Mouse (Mus musculus) embryo, embryonic 11.5 days (tissue): Measurements from ENCODE around the gene Mid1.

Source experiments
- DNase-seq: peaks from one replicate; pipeline ENCODE4 v3.0.0-alpha.2; 2012; ENCODE audit warnings: low read depth, low spot score

The Mid1 gene

DNA sequence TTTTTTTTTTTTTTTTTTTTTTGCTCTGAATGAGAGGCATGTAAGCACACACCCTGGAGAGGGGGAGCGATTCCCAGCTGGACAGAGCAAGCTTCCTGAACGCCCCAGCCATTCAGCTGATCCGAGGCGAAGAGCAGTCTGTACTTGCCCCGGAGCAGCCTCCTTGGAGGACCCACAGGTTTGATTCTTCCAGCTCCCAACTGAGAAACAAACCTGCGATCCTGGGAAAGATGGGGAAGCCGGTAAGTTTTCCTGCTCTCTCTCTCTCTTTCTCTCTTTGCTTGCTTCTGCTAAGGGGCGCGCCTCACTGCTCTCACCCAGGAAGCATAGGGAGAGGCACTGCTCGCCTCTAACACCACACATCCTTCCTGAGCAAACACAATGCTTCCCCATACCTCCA is at the start of gene Mid1:
Mid1 (plus strand) TSS at position 69 of the 400 bp plus-strand sequence.
- DNase-seq = no peak

DNA sequence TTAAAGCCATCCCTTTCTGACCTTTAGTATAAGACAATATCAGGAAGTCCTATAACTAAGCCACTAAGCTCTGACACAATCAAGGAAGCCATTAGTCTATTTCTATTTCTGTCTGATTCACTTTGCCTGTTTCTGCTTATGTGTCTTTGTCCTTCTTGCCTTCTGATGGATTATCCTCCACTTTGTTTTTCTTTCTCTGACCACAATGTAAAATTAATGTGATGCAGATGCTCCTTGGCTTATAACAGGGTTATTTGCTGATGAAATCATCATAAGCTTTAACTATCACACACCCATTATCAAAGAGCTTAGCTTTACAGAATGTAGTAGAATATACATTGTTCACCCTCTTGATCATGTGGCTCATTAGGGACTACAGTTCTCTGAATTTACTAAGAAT is 11.9 kb upstream of the Mid1 start:
- DNase-seq = no peak

DNA sequence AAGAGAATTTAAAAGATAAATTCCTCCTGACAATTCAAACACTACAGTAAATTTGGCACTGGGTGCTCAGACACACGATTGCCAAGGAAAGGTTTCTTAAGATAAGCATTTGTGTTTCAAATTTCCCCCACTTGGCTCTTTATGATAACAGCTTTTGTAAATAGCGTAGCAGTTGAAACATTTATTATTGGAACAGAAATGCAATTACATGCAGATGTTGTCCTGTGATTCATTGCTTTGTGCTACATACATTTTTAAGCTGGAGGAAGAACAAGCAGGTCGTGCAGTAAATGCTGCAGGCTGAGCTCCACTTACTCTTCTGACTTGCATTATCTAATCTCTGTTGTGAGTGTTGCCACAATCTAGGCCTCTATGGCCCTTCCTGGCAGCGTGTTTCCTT is 8.7 kb upstream of the Mid1 start:
- DNase-seq = no peak

DNA sequence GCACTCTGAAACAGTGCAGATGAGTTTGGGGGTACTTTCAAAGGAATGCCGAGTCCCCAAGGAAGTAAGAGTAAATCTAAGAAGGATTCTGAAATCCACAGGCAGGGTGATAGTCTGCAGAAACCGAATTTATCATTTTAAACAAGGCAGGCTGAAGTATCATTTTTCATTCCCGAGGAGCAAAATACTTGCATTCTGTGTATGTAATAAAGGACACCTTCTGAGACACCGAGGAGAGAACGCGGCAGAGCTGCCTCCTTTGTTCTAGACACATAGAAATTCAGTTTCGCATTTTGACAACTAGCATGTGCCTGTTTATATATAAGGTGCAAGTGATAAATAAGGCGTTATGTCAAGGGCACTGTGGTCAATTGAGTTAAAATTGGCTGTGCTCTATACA is 732 bp downstream of the Mid1 start:
- DNase-seq = no peak

DNA sequence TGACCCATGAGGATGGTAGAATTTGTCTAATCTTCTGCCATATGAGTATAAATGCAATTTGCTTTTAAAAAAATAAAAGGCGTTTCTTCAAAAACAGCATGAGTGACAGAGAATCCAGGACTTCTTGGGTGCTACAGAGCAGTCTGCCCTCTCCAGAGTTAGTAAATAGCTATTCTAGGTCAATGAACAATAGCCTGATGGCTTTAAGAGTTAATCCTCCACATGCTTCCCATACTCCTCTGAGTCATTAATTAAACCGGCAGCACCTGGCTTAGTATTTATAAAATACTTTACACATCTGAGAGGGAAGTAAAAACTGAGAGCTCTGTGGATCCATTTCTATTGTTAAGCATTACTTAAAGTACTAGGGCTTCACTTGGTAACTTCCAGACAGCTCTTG is 6.2 kb downstream of the Mid1 start:
- no peak for DNase-seq

DNA sequence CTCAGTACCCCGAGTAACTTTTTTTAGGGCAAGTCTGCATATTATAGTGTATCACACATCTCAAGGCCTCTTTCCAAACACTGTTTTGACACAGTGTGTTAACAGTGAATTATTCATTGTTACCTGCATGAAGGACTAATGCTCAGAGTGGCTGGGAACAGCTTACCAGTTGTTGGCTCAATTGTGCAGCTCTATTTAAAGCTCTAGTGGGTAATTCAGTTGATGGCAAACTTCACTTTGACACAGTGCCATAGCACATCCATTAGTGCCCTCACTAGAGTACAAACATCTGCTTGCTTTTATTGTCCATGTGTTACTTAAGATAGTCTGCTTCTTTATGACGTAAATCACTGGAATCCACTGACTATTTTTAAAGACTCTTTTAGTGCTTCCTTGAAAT is 6.7 kb downstream of the Mid1 start:
- no peak for DNase-seq

DNA sequence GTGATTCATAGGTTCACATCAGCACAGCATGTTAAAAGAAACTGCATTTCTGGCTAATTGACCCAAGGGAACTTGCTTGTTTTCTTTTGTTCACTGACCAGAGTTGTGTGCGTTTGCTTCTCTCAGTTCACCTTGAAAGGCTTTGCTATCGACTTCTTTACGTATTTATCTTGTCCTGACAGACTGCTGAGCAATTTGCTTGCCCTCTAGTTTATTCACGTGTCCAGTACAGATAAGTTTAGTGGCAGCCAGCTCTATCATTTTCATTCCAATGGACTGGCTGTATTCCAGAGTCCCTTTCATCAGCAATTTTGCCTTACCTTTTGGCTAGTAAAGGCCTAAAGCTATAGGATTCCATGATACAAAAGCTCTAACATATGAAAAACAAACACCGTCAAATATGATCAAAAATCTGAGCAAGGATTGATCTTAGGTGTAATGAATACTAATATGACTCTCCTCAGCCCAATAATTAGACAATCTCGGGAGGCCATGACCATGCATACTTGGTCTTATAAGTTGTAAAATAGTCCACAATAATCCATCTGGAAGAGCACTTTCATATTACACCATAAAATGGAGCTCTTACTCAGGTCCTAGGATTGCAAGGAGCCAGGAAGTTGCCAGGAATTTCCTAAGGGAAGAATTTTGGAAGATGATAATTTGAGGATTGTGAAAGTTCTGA is 7.4 kb downstream of the Mid1 start:
- no peak for DNase-seq

DNA sequence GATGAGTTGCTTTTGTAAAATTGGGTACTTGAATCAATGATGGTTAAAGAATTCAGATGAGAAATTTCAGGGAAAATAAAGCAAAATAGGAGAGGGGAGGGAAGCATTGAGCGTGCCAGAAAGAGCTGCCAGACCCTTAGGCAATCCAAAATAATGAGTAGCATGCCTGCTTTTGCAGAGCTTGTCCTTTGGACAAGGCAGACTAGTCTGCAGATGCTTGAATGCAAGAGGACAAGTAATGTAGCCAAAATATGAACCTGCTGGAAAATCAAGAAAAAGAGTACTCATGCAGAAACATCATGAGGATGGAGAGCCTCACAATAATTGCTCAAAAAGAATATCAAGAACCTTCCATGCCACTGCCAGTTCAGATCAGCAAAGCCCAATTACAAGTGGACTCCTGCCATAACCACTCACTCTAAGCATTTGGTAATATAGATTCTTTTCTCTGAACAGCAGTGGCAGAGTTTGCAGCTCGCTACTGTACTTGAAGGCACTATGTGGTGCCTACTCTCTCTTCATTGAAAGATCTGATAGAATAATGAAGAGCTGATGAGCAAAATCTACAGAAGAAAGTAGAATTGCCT is 19.1 kb downstream of the Mid1 start:
- no peak for DNase-seq

DNA sequence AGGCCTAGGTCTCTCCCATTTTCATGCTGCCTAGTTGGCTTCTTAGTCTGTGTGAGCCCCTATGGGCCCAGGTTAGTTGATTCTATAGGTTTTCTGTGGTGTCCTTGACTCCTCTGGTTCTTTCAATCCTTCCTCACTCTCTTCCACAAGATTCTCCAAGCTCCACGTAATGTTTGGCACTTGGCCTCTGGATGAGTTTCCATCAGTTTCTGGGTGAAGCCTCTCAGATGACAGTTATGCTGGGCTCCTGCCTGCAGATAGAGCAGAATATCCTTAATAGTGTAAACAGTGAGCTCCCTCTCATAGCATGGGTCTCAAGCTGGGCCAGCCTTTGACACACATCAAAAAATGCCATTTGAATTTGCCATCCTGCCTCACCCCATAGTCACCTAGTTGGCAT is 38.5 kb downstream of the Mid1 start:
- no peak for DNase-seq

DNA sequence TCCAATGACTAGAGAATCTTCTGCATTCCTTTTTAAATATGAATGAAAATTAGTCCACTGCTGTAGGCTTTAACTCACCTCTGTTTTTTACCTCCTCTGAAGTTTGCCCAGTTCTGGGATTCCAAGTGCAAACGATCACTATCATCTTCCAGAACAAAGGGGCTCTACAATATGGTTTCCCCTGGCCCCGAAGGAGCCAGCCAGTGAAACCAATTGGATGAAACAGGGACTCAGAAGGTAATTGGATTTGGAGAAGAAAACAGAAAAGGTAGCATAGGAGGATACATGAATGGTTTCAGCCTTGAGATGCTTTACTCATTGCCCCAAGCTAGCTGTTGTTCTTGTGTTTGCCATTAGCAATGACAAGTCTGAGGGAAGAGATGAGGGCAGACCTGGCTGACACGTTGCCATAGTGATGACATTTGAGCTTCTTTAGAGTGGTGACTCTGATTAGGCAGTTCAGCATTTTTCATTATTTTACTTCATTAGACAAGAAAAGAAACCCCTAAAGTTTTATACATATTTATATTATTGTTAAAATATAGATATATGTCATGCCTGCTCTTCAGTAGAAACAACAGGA is 50.5 kb downstream of the Mid1 start:
- no peak for DNase-seq

DNA sequence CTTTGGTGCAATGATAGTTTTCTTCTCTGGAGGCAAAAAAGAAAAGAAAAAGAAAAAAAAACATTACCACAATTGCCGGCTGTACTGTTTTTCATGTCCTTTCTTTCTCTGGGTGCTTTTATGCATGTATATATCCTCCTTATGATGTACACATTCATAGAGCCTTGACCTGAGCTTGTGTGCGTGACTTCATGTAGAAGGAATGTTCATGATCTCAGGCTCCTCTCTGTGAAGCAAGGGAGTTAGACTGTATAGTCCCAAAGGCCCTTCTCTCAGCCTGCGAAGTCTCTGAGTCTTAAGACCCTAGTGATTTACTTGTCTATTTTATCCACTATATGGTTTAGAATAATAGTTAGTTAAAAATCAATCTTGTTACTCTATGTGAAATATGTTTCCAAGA is 73.0 kb downstream of the Mid1 start:
- DNase-seq = no peak

DNA sequence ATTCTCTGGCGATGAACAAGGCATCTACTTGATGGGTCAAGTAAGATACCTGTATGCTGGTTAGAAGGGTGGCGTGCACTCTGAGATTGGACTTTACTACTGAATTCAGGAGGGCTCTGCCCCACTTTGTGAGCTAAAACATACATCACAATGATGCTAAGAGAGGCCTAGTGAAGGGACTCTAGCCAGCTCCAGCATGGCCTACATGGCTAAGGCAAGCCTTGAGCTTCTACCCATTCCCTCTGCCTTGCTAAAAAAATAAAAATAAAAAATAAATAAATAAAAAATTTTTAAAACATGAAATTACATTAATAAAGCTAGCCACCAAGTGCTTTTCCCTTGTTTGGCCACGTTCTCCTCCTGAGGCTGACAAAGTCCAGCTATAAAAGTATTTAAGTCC is 94.5 kb downstream of the Mid1 start, which contains the start of gene 4933400A11Rik:
4933400A11Rik (minus strand) TSS at position 101 of the 400 bp plus-strand sequence.
- DNase-seq = no peak

DNA sequence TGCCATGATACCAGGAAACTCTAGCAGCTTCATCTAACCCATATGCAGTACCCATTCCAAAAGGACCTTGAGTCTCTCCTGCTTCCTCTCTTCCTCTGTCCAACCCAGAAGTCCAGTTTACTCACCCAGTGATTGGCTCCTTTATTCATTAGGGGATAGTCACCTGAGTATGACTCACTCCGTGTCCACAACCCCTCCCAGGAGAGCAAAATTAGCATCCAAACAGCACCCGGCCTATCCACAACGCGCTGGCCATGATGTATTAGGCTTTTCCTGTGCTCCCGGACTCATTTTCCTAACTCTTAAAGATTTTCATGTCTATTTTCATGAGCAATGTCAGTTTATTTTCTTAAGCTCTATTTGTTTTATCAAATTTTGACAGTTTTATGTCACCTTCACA is 104.7 kb downstream of the Mid1 start:
- no peak for DNase-seq

DNA sequence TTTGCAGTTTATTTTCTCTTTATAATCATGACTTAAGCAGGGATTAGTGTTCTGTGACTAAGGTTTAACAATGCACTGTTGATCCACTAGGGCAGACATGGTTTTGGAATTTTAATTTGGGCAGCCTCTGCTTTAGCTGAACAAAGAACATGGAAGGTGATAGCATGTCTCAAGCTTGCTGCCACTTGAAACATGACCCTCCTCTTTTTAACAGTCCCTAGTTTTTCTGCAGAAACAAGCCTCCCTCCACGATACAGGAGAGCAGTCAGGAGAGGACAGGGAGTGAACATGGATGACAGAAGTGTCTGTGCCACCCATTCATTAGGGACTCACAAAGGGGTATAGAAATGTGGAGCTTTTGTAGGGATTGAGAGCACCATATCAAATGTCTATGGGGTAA is 107.9 kb downstream of the Mid1 start:
- DNase-seq = no peak

DNA sequence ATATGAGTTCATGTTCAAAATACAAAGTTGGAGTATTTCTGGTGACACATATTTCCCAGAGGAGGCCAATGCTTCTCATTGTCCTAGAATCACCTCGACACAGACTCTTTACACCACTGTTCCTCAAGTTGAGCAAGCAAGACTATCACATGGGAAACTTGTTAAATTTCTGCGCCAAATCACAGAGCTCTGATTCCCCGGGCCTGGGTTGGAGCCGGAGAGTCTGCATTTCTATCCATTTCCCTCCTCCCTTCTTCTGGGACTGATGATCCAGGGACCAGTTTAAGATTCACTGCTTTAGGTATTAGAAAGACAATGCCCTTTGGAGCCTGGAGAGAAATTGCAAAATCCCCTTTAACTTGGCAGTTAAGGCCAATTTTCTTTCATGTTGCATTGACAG is 109.4 kb downstream of the Mid1 start:
- no peak for DNase-seq

DNA sequence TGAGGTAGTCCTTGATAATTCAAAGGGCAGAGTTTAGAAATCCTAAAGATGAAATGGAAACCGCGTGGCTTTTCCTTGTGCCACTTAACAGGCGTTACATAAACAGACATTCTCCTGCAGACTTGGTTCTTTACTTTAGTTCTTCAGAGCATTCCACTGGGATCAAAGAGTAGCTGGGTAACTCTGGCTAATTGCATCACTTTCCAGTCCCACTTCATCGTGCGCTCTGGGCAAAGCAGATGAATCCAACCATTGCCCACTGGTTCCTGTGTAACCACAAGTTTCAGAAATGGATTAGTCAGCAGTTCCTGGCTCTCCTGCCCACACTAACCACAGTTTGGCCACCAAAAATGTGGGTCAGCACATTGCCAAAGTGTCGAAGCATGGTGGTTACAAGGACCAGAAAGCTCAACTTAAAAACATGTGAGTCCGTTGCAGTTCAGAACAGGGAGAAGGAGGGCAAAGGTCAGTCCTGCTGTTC is 109.9 kb downstream of the Mid1 start:
- DNase-seq = no peak

DNA sequence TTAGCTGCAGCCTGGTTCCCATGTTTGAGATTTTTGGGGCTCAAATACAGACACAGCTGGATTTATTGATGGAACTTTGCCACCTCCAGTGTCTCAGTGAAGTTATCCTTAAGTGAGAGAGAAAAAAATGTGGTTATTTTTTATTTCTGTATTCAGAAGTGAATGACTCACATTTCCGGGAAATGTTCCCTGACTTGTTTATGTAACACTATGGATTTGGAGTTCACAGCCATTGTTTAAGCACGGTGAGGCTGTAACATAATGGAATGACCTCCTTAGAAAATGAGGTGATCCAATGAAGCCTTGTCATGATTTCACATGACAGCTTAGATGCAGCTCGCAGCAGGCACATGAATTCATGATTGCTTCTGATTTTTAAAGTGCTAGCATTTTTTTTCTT is 112.1 kb downstream of the Mid1 start:
- no peak for DNase-seq

DNA sequence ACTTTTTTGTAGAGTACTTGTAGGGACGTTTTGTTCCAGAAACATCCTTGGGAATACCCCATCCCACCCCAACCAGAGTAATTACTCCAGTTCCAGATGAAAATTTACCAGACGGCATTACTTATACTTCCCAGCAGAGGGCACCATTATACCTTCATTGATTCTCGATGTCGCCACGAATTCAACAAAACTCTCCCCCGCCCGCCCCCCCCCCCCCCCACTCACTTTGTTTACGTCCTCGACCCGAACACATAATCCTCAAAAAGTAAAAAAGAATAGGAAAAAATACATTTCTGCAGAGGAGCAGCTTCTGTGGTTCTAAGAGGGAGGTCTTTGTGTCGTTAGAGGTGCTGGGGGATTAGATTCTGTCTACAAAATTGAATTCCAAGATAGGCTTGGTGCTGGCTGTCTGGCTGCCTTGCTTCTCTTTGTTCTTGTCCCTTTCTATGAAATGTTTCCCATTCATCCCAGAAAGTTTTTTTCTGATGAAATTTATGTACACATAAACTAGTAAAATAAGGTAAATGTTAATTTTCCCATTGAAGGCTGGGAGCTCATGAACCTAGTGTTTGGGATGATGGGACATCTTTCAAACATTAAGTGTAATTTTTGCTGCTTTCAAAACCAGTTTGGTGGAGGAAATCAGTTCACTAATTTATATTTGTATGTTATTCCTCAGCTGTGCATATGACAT is 114.1 kb downstream of the Mid1 start:
- DNase-seq = peak; percentile 7

DNA sequence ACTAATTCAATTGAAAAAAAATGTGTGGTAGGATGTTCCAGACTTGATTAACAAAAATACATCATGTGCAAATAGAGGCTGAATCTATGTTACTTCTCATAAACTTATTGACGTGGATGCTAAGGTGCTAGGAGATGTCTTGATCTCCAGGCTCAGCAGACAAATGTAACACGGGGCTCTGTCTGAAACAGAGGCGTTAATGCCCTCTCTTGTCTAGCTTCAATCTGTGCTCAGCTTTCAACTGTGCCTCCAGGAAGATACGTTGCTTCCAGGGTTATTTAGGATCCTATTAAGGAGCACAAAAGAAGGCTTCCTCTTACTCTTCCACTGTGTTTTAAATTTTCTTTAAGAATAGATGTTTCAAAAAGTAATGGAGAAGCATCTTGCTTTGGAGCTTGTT is 115.2 kb downstream of the Mid1 start:
- DNase-seq = no peak

DNA sequence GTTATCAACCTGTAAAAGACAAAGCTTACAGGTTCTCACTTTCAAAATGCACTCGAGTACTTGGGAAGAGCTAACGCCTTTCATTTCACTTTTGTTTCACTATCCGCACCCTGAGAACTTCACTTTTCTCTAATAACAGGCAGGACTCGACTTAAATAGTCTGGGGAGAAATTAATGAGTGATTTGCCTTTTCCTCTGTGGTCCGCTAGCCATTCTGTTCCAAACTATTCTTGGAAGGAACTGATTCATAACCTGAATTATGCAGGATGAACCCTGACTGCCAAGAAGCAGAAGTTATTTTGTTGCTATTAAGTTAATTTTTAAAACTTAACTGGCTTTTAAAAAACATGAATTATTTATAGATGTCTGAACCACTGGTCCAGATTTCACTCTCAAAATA is 120.8 kb downstream of the Mid1 start:
- DNase-seq = no peak

DNA sequence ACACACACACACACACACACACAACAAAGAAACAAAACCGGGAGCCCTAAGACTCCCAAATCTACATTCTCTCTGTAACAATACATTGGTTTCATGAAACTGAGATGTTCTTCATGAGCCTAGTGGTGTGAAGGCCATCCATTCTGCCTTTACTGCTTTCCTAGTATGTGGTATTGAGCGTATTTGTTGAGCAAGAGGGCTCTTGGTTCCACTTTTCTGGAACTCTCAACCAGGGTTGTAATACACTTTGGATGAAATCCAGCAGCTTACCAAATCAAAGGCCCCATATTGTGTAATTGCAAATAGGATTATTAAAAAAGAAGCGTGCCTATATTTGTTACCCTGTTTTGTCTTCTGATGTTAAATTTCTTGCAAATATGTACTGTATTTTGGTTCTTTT is 122.7 kb downstream of the Mid1 start:
- DNase-seq = no peak

DNA sequence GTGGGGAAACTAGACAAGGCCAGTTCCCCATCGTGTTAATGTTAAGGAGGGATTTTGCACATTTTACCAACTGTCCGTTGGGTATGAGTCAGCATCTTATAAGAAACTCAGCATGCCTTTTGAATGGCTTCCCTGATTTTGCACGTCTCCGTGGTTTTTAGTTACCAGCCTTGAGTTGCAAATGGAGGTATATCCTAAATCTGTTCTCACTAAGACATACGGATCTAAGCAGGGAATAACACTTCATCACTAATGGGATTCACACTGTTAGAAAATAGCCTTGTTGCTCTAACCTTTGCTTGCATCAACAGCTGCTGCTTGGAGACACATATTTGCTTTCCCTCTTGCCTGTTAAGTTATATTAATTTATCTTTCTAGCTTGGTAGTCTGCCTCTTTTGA is 126.3 kb downstream of the Mid1 start:
- no peak for DNase-seq

DNA sequence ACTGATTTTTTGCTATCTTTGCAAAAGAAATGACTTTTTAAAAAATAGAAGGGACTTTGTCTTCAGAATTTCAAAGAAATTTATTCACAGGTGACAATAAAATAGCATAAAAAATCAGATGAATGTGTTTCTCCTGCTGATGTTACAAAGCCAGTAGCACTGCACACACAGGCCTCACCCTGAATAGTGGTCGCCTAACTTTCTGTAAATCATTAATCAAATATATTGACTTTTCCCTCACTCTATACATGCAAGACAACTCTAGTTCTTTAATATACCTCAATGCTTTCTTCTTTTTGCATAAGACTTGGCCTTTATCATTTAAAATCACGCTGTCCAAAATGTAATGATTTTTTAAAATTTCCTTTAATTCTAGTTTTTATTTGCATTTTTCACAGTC is 126.8 kb downstream of the Mid1 start:
- DNase-seq = no peak
